Mouse (Mus musculus) intestine, embryonic 14.5 days (tissue): ENCODE results near the gene Gm21987. TPM values are rescaled to one million over a fixed set of nuclear protein-coding genes. Genes with fewer than 3 reads are reported as not detected.

Experiments used
- ATAC-seq: fragments of 200-750 bp; cut with Nextera tagmentation; replicated peaks from 2 replicates; pipeline ENCODE4 v1.8.0; 2017; ENCODE audit warnings: low read depth, moderate number of reproducible peaks, moderate TSS enrichment, moderate library complexity; ENCODE audit not compliant: low FRiP score, low TSS enrichment
- DNase-seq: peaks from one replicate; pipeline ENCODE4 v3.0.0-alpha.2; 2018; ENCODE audit warnings: low spot score
- H3K27ac ChIP-seq: fragments of 300-500 bp; sonication (generic); 2 replicates; pipeline ENCODE4 v1.5.1; 2014; ENCODE audit warnings: low read depth, mild to moderate bottlenecking, control low read depth
- H3K27me3 ChIP-seq: fragments of 300-500 bp; sonication (generic); replicated peaks from 2 replicates; pipeline ENCODE4 v1.6.1; 2014; ENCODE audit warnings: low read length, control low read depth; ENCODE audit not compliant: control insufficient read depth, insufficient read depth
- H3K36me3 ChIP-seq: fragments of 300-500 bp; sonication (generic); 2 replicates; pipeline ENCODE4 v1.6.1; 2014; ENCODE audit warnings: low read length, control low read depth; ENCODE audit not compliant: control insufficient read depth, insufficient read depth
- H3K4me1 ChIP-seq: fragments of 300-500 bp; sonication (generic); replicated peaks from 2 replicates; pipeline ENCODE4 v1.6.1; 2014; ENCODE audit warnings: low read length, control low read depth, mixed read lengths; ENCODE audit not compliant: control insufficient read depth, insufficient read depth
- H3K4me2 ChIP-seq: fragments of 300-500 bp; sonication (generic); 2 replicates; pipeline ENCODE4 v1.6.1; 2014; ENCODE audit warnings: low read length
- H3K4me3 ChIP-seq: fragments of 300-500 bp; sonication (generic); 2 replicates; pipeline ENCODE4 v1.5.1; 2014; ENCODE audit warnings: low read depth, low read length, control low read depth, mixed read lengths
- H3K9ac ChIP-seq: fragments of 300-500 bp; sonication (generic); 2 replicates; pipeline ENCODE4 v1.6.1; 2014; ENCODE audit warnings: mild to moderate bottlenecking, low read length
- H3K9me3 ChIP-seq: fragments of 300-500 bp; sonication (generic); 2 replicates; pipeline ENCODE4 v1.6.1; 2016; ENCODE audit warnings: low read length, control low read depth; ENCODE audit not compliant: control insufficient read depth
- WGBS: fragments of 180-500 bp; shearing (Covaris S2); extraction: QIAGEN DNeasy Blood & Tissue Kit; methylation state at CpG from one replicate; pipeline ENCODE4 v1.1.7; 2014; 5-methylcytosine and 5-hydroxymethylcytosine counted together
- polyA plus RNA-seq: library from polyadenylated mRNA; unstranded; fragments of >200 nt; fragmentation: Nextera tagmentation; extraction: Ambion mirVana; gene quantifications from 2 replicates; pipeline ENCODE4 v1.2.1, GENCODE M21; 2014

Gm21987 gene
- polyA plus RNA-seq, 1 experiment from 2014 or later: 0.68 TPM

- no peaks in the 10 kb centered on the region for H3K9me3 ChIP-seq
- peaks cover 2% of the 10 kb centered on the region for H3K4me1 ChIP-seq
- ATAC-seq (no peak), DNase-seq (no peak)
- H3K27me3 ChIP-seq: no peaks in the 10 kb centered on the region
- H3K27ac ChIP-seq: no peak overlapping the region
- H3K4me2 ChIP-seq: no peak overlapping the region
- H3K4me3 ChIP-seq: no peak overlapping the region
- H3K36me3 ChIP-seq: peaks cover 44% of the 10 kb centered on the region
- H3K9ac ChIP-seq: no peak overlapping the region
These were observed 6.0 kb downstream of the Gm21987 start for GRCm38 (mm10) chr16:38352851-38353250.

GRCm38 (mm10) chr16:38353642-38354041 lies 6.8 kb downstream of the Gm21987 start:
- ATAC-seq (no peak), DNase-seq (no peak)
- no peak overlapping the region for H3K4me3 ChIP-seq
- no peaks in the 10 kb centered on the region for H3K9me3 ChIP-seq
- H3K27me3 ChIP-seq: no peaks in the 10 kb centered on the region
- H3K9ac ChIP-seq: no peak overlapping the region
- no peak overlapping the region for H3K4me2 ChIP-seq
- WGBS: 89% methylated on average over 2 of the region's 2 CpGs
- H3K36me3 ChIP-seq: peaks cover 44% of the 10 kb centered on the region
- no peaks in the 10 kb centered on the region for H3K4me1 ChIP-seq
- no peak overlapping the region for H3K27ac ChIP-seq

GRCm38 (mm10) chr16:38354185-38354913 lies 7.5 kb downstream of the Gm21987 start:
- no peaks in the 10 kb centered on the region for H3K9me3 ChIP-seq
- WGBS: 60% methylated on average over 5 of the region's 5 CpGs
- no peaks in the 10 kb centered on the region for H3K27me3 ChIP-seq

GRCm38 (mm10) chr16:38358256-38358812 lies 11.5 kb downstream of the Gm21987 start:
- H3K4me3 ChIP-seq: no peak overlapping the region
- no peaks in the 10 kb centered on the region for H3K9me3 ChIP-seq
- DNase-seq: no peak
- no peak overlapping the region for H3K27ac ChIP-seq
- no peak for ATAC-seq
- peaks cover 5% of the 10 kb centered on the region; the same call in 1 of the 2 replicates for H3K36me3 ChIP-seq
- H3K4me1 ChIP-seq: peaks cover 13% of the 10 kb centered on the region; the same call in 1 of the 2 replicates
- H3K27me3 ChIP-seq: no peaks in the 10 kb centered on the region
- H3K9ac ChIP-seq: no peak overlapping the region
- H3K4me2 ChIP-seq: no peak overlapping the region
- WGBS: 92% methylated on average over 6 of the region's 6 CpGs

More at GRCm38 (mm10) chr16:38354185-38354913, 7.5 kb downstream of the Gm21987 start:
- H3K4me2 ChIP-seq: no peak overlapping the region
- no peak overlapping the region for H3K9ac ChIP-seq
- H3K36me3 ChIP-seq: peaks cover 39% of the 10 kb centered on the region
- DNase-seq (no peak), ATAC-seq (no peak)
- H3K4me3 ChIP-seq: no peak overlapping the region
- no peak overlapping the region for H3K27ac ChIP-seq
- H3K4me1 ChIP-seq: no peaks in the 10 kb centered on the region

GRCm38 (mm10) chr16:38359241-38359640 lies 12.4 kb downstream of the Gm21987 start:
- DNase-seq (no peak), ATAC-seq (no peak)
- H3K4me3 ChIP-seq: no peak overlapping the region
- no peaks in the 10 kb centered on the region for H3K36me3 ChIP-seq
- H3K4me1 ChIP-seq: peaks cover 13% of the 10 kb centered on the region; the same call in 1 of the 2 replicates
- H3K9ac ChIP-seq: no peak overlapping the region
- 91% methylated on average over 2 of the region's 2 CpGs for WGBS
- no peaks in the 10 kb centered on the region for H3K9me3 ChIP-seq
- no peak overlapping the region for H3K4me2 ChIP-seq
- no peak overlapping the region for H3K27ac ChIP-seq
- no peaks in the 10 kb centered on the region for H3K27me3 ChIP-seq

- WGBS: 68% methylated on average over 3 of the region's 3 CpGs
- H3K27ac ChIP-seq: no peak overlapping the region
- ATAC-seq: no peak
- no peak for DNase-seq
- no peaks in the 10 kb centered on the region for H3K9me3 ChIP-seq
- no peak overlapping the region for H3K4me3 ChIP-seq
- no peaks in the 10 kb centered on the region for H3K27me3 ChIP-seq
- H3K9ac ChIP-seq: no peak overlapping the region
- H3K4me1 ChIP-seq: peaks cover 13% of the 10 kb centered on the region; the same call in 1 of the 2 replicates
- H3K36me3 ChIP-seq: no peaks in the 10 kb centered on the region
- no peak overlapping the region for H3K4me2 ChIP-seq
These were observed 13.0 kb downstream of the Gm21987 start for GRCm38 (mm10) chr16:38359857-38360256.

GRCm38 (mm10) chr16:38360317-38360716 lies 13.5 kb downstream of the Gm21987 start:
- ATAC-seq: no peak
- H3K9me3 ChIP-seq: no peaks in the 10 kb centered on the region
- WGBS: 55% methylated on average over 2 of the region's 2 CpGs

GRCm38 (mm10) chr16:38361933-38362332 lies 15.1 kb downstream of the Gm21987 start, which contains the start of gene Popdc2:
TSS of gene Popdc2 (plus strand) at chr16:38362209.
- peak within 1 kb of the TSS; percentile 27 for H3K9ac ChIP-seq

More at GRCm38 (mm10) chr16:38360317-38360716, 13.5 kb downstream of the Gm21987 start:
- Histone ChIP-seq H3K4me1 (peaks cover 13% of the 10 kb centered on the region; the same call in 1 of the 2 replicates), H3K4me3 (no peak overlapping the region), H3K27ac (no peak overlapping the region), H3K36me3 (no peaks in the 10 kb centered on the region), H3K9ac (no peak overlapping the region), H3K4me2 (no peak overlapping the region), H3K27me3 (no peaks in the 10 kb centered on the region)
- no peak for DNase-seq

More at GRCm38 (mm10) chr16:38361933-38362332, 15.1 kb downstream of the Gm21987 start, which contains the start of gene Popdc2:
- Histone ChIP-seq H3K4me3 (peak within 1 kb of the TSS; percentile 30), H3K36me3 (no peaks in the 10 kb centered on the region), H3K9me3 (no peaks in the 10 kb centered on the region), H3K27ac (peak within 1 kb of the TSS; percentile 70; the same call in 1 of the 2 replicates), H3K4me2 (peak within 1 kb of the TSS; percentile 38), H3K27me3 (no peaks in the 10 kb centered on the region), H3K4me1 (peaks cover 13% of the 10 kb centered on the region; the same call in 1 of the 2 replicates)
- 17% methylated on average over 10 of the region's 10 CpGs for WGBS
- no peak for DNase-seq
- no peak for ATAC-seq
